Mouse (Mus musculus) sigmoid colon, adult 10 weeks (tissue): Measurements from ENCODE around the gene Hamp. TPM values are rescaled to one million over a fixed set of nuclear protein-coding genes. Genes with fewer than 3 reads are reported as not detected.

ENCODE experiments used
- polyA plus RNA-seq: library from polyadenylated mRNA; stranded (reverse); fragments of 350-450 nt; fragmentation: Illumina TruSeq; extraction: RNeasy Lipid Tissue Mini Kit (QIAGEN cat#74804); gene quantifications from one replicate; pipeline ENCODE4 v1.2.3, GENCODE M21; 2014; ENCODE audit warnings: low read depth, low replicate concordance

The Hamp gene
- polyA plus RNA-seq = not detected

GRCm38 (mm10) chr7:30943909-30944635 is at the start of gene Hamp:
TSS of gene Hamp (minus strand) at chr7:30944032.

GRCm38 (mm10) chr7:30973501-30974289 is 29.9 kb upstream of the Hamp start, which contains the start of gene Fam187b:
TSS of gene Fam187b (plus strand) at chr7:30973790.

GRCm38 (mm10) chr7:30973251-30973500 is 29.3 kb upstream of the Hamp start, which contains the start of gene Lsr:
TSS of gene Lsr (minus strand) at chr7:30973464.

GRCm38 (mm10) chr7:30956756-30957366 is 13.0 kb upstream of the Hamp start, which contains the start of gene Usf2:
TSS of gene Usf2 (minus strand) at chr7:30956803.

GRCm38 (mm10) chr7:30924581-30924980 is 19.3 kb downstream of the Hamp start, which contains the start of gene Hamp2:
TSS of gene Hamp2 (minus strand) at chr7:30924681.

GRCm38 (mm10) chr7:30914732-30915131 is 29.1 kb downstream of the Hamp start, which contains the start of gene Mag:
TSS of gene Mag (minus strand) at chr7:30914873.

Other genes with a start within 250 kb of the Hamp start
- not detected for gene 2200002J24Rik, start 245.1 kb downstream of the Hamp start, polyA plus RNA-seq
- not detected for gene Atp4a, start 231.8 kb downstream of the Hamp start, polyA plus RNA-seq
- 7.3 TPM for gene Tmem147, start 214.5 kb downstream of the Hamp start, polyA plus RNA-seq
- gene Gapdhs, start 200.4 kb downstream of the Hamp start, polyA plus RNA-seq = not detected
- 0.69 TPM for gene Sbsn, start 192.6 kb downstream of the Hamp start, polyA plus RNA-seq
- gene Dmkn, start 180.3 kb downstream of the Hamp start, polyA plus RNA-seq = 2.5 TPM
- not detected for gene Krtdap, start 156.1 kb downstream of the Hamp start, polyA plus RNA-seq
- 11.9 TPM for gene Ffar2, start 120.3 kb downstream of the Hamp start, polyA plus RNA-seq
- not detected for gene Ffar3, start 87.9 kb downstream of the Hamp start, polyA plus RNA-seq
- 0.91 TPM for gene Ffar1, start 82.5 kb downstream of the Hamp start, polyA plus RNA-seq
- gene Cd22, start 63.7 kb downstream of the Hamp start, polyA plus RNA-seq = 9.5 TPM
- not detected for gene Mag, start 29.2 kb downstream of the Hamp start, polyA plus RNA-seq
- gene Hamp2, start 19.4 kb downstream of the Hamp start, polyA plus RNA-seq = not detected
- gene Usf2, start 12.8 kb upstream of the Hamp start, polyA plus RNA-seq = 38.3 TPM
- 6.1 TPM for gene Lsr, start 29.4 kb upstream of the Hamp start, polyA plus RNA-seq
- 5.0 TPM for gene Fam187b, start 29.8 kb upstream of the Hamp start, polyA plus RNA-seq
- 8.9 TPM for gene Fxyd5, start 98.4 kb upstream of the Hamp start, polyA plus RNA-seq
- not detected for gene Fxyd7, start 107.4 kb upstream of the Hamp start, polyA plus RNA-seq
- gene Fxyd1, start 113.2 kb upstream of the Hamp start, polyA plus RNA-seq = 4.1 TPM
- gene Lgi4, start 115.3 kb upstream of the Hamp start, polyA plus RNA-seq = 1.1 TPM
- 55.5 TPM for gene Fxyd3, start 132.7 kb upstream of the Hamp start, polyA plus RNA-seq
- gene Hpn, start 171.3 kb upstream of the Hamp start, polyA plus RNA-seq = 0.76 TPM
- gene Scn1b, start 183.0 kb upstream of the Hamp start, polyA plus RNA-seq = not detected
- gene Gramd1a, start 211.9 kb upstream of the Hamp start, polyA plus RNA-seq = 7.0 TPM